Mouse (Mus musculus): ENCODE data around the gene Scgb2b19. TPM values are rescaled to one million over a fixed set of nuclear protein-coding genes. Genes with fewer than 3 reads are reported as not detected.
"Not testable (repeated sequence)": the region's sequence is repeated elsewhere in the genome, so short reads cannot be mapped to it uniquely, and the experiment has no call there.

The Scgb2b19 gene
- not detected in 2 replicates for polyA plus RNA-seq (2015; fragmentation: Nextera tagmentation; extraction: Ambion mirVana)

GRCm38 (mm10) chr7:33280238-33280637 is at the start of gene Scgb2b19:
Gene Scgb2b19 (minus strand): TSS chr7:33280338.
- H3K27me3 ChIP-seq; H3K4me3 ChIP-seq; H3K36me3 ChIP-seq; H3K9me3 ChIP-seq (replicated peaks); H3K9ac ChIP-seq; ATAC-seq (replicated peaks; ENCODE audit: insufficient number of reproducible peaks, insufficient read depth, low FRiP score, low read depth); H3K27ac ChIP-seq; H3K4me2 ChIP-seq; H3K4me1 ChIP-seq (replicated peaks): not testable (repeated sequence)

- not testable (repeated sequence) for H3K4me1 ChIP-seq (replicated peaks); H3K27me3 ChIP-seq; H3K9me3 ChIP-seq (replicated peaks); H3K9ac ChIP-seq; ATAC-seq (replicated peaks; ENCODE audit: insufficient number of reproducible peaks, insufficient read depth, low FRiP score, low read depth); H3K36me3 ChIP-seq; H3K27ac ChIP-seq; H3K4me3 ChIP-seq; H3K4me2 ChIP-seq
- 55% methylated on average over 3 of the region's 3 CpGs for WGBS
These were observed 6.9 kb upstream of the Scgb2b19 start, which contains the start of gene Scgb1b19 for GRCm38 (mm10) chr7:33286991-33287390. Gene Scgb1b19 (plus strand): TSS chr7:33287291.

Other genes with a start within 250 kb of the Scgb2b19 start
- not detected in 2 replicates for gene Scgb2b17, start 223.8 kb downstream of the Scgb2b19 start, polyA plus RNA-seq (2015; fragmentation: Nextera tagmentation; extraction: Ambion mirVana)
- not detected in 2 replicates for gene Scgb1b17, start 216.9 kb downstream of the Scgb2b19 start, polyA plus RNA-seq (2015; fragmentation: Nextera tagmentation; extraction: Ambion mirVana)
- not detected in 2 replicates for gene Scgb2b18, start 106.5 kb downstream of the Scgb2b19 start, polyA plus RNA-seq (2015; fragmentation: Nextera tagmentation; extraction: Ambion mirVana)
- not detected in 2 replicates for gene Scgb1b18, start 94.8 kb downstream of the Scgb2b19 start, polyA plus RNA-seq (2015; fragmentation: Nextera tagmentation; extraction: Ambion mirVana)
- not detected in 2 replicates for gene Scgb1b19, start 7.0 kb upstream of the Scgb2b19 start, polyA plus RNA-seq (2015; fragmentation: Nextera tagmentation; extraction: Ambion mirVana)
- not detected in 2 replicates for gene Scgb2b20, start 86.0 kb upstream of the Scgb2b19 start, polyA plus RNA-seq (2015; fragmentation: Nextera tagmentation; extraction: Ambion mirVana)
- not detected in 2 replicates for gene Scgb1b20, start 92.9 kb upstream of the Scgb2b19 start, polyA plus RNA-seq (2015; fragmentation: Nextera tagmentation; extraction: Ambion mirVana)
- not detected in 2 replicates for gene Scgb2b21, start 240.1 kb upstream of the Scgb2b19 start, polyA plus RNA-seq (2015; fragmentation: Nextera tagmentation; extraction: Ambion mirVana)

Data from heart, embryonic 15.5 days (tissue).